Mouse (Mus musculus) kidney, adult 2 months (tissue): ENCODE data around the gene Tln1.

Experiments
- CTCF ChIP-seq: fragments of 200-500 bp; conservative IDR thresholded peaks from 2 replicates; pipeline ENCODE4 v1.5.1; 2011; ENCODE audit warnings: low read depth, mild to moderate bottlenecking, control low read depth, low read length, moderate library complexity, mixed read lengths; ENCODE audit not compliant: insufficient read depth, insufficient read length
- POLR2A ChIP-seq: fragments of 200-500 bp; IDR thresholded peaks from one replicate; pipeline ENCODE4 v1.6.1; 2011; ENCODE audit warnings: low read depth, low read length, control low read depth

DNA sequence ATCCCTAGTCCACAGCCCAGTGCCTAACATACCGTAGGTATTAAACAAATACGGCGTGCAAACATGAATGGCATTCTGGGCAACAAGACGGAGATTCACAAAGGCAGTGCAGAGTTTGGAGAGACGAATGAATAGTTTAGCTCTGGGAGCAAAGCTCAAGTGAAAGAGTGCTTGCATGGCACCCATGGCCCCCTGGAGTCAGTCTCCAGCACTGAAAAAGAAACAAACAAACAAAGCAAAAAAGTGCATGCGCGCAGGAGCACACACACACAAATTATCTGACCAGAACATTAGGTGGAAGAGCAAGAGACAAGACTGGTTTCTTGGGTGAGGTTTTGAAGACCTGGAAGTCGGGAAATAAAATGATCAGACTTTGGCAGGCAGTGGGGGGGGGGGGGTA lies 56.4 kb downstream of the Tln1 start:
- TF ChIP-seq POLR2A (no peak), CTCF (no peak)
